Mouse (Mus musculus): ENCODE measurements around the gene Rimbp3.
"Not testable (repeated sequence)": the region's sequence is repeated elsewhere in the genome, so short reads cannot be mapped to it uniquely, and the experiment has no call there.

Rimbp3 gene

DNA sequence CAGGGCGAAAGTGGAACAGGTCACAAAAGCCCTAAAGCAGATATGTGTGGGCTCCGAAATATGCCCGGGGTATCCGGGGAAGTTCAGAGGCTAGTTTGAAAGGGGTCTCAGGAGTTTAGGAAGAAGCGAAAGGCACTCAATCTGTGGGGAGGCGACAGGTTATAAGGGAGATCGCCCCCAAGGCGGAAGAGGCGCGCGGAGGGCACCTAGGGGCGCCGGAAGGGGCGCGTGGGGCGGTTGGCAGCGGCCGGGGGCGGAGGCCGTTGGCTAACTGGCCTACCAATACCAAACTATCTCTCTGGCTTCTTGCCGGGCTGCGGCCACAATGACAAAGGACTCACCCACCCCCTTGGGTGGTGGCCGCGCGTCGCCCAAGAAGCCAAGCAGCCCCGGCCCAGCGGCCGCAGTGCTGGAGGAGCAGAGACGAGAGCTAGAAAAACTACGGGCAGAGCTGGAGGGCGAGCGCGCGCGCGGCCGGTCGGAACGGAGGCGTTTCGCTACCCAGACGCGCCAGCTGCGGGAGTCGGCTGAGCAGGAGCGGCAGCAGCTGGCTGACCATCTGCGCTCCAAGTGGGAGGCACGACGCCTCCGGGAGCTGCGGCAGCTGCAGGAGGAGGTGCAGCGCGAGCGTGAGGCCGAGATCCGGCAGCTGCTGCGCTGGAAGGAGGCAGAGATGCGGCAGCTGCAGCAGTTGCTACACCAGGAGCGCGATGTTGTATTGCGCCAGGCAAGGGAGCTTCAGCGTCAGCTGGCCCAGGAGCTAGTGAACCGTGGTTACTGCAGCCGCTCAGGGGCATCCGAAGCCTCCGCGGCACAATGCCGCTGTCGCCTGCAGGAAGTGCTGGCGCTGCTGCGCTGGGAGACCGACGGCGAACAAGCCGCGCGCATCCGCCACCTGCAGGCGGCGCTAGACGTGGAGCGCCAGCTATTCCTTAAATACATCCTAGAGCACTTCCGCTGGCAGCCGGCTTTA, at the start of gene Rimbp3:
TSS of gene Rimbp3 (plus strand) at position 215 of the 973 bp plus-strand sequence.
- DNase-seq (ENCODE audit: low spot score): peak; percentile 78

DNA sequence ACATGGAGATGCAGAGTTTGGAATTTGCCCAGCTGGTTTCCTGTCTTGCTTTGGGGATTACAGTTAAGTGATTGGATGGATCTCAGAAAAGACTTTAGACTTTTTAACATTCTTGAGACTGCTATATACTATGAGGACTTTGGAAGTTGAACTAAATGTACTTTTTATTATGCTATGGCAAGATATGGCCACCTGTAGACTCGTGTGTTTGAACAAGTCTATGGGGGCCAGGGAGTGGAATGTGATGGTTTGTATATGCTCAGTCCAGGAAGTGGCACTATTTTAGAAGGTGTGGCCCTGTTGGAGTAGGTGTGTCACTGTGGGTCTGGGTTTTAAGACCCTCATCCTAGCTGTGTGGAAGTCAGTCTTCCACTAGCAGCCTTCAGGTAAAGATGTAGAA, 42.9 kb upstream of the Rimbp3 start:
- DNase-seq (ENCODE audit: low spot score): not testable (repeated sequence)

DNA sequence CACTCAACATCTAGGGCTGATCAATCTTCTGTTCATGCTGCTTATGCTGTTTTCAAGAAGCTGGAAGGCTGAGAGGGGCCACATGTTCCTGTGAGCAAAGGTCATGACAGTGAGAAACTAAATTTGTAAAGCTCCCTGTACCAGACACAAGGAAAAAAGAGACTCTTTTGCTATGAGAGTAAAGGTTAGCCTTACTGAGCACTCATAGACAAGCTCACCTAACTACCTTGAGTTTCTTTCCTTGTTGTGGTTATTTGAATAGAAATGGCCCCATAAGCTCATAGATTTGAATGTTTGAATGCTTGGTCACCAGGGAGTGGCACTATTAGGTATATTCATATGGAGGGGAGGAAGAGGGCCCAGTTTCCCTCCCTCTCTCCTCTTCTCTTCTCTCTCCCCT, 41.2 kb upstream of the Rimbp3 start:
- no peak for DNase-seq (ENCODE audit: low spot score)

DNA sequence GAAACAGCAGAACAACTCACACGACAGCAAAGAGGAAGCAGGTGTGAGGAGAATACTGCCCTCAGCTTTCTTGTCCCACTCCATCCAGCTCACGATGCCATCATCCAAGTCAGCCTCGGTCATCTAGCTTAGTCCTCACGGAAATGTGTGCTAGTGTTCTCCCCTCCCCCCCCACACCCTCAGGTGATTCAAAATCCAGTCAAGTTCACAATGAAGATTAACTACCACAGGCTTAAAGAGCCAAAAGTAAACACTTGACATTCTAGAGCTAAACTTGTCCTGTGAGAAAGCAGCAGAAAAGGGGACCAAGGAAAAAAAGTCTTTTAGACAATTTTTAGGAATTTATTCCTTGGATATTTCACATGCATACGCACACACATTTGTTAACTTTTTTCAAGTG, 40.4 kb upstream of the Rimbp3 start:
- DNase-seq (ENCODE audit: low spot score): peak; percentile 28

DNA sequence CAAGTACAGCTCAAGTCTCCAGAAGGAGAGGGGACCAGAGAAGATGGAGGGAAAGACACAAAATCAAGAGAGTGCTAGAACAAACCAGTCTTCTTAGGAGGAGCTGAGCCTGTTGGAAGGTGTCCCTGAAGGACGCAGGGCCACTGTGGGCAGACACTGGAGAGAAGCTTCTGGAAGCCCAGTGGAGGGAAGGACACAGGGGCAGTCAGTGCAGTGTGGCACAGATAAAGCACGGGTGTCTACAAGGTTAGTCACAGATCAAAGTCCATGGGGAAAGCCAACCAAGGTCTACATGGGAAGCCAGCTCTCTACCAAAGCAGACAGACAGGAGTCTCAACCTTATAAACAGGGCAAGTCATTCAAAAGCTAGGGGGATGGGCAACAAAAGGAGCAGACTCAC, 32.6 kb upstream of the Rimbp3 start:
- no peak for DNase-seq (ENCODE audit: low spot score)

DNA sequence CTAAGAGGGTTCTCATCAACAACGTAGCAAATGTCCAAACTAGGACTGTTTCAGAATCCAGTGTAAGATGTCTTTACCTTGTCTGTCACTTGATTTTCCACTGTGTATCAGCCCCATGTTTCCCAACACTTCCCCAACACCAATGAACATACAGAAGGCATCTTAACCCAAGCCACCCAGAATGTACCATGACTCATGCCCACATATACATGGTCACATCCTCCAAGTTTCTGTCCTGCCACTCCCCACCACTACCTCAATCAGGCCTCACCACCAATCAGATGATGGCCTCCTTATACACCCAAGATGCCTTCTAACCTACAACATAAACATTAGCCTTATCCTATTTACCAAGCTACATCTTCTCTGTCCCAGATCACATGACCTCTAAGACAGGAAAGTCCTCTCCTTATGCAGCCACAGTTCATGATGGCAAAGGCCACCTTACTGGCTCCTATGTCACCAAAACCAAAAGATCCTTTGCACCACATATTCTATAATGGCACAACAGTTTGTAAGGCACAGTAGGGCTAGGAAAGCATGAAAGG, 30.7 kb upstream of the Rimbp3 start:
- no peak for DNase-seq (ENCODE audit: low spot score)

DNA sequence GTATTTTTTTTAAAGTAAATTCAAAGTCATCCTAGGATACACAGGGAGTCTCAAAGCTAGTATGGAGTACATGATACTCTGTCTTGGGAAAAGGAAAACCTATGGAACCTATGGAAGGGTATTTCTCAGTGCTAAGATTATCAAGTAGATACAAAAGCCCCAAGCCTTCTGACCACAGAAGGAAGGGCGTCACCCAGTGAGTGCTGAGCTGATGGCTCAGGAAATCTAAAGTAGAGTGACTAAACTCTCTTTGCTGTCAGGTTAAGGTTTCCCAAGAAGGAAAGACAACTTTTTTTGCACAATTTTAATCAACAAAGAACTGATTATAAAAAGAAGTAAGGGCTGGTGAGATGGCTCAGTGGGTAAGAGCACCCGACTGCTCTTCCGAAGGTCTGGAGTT, 28.7 kb upstream of the Rimbp3 start:
- no peak for DNase-seq (ENCODE audit: low spot score)

DNA sequence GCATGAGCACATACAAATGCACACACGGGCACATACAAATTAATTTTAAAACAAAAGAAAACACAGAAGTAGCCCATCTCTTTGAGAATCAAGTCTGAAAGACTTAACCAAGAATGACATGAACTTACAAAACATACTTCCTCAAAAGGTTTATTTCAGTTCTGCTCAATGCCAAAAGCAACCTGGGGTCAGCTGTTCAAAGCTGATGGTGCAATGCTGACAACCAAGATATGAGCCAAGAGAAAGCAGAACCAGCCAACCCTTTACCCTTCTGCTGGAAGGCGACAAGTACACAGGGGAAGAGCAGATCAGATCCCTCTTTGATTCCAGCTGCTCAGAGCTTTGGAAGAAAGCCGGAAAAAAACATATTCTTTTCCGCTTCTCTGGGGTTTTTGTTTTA, 27.0 kb upstream of the Rimbp3 start:
- DNase-seq (ENCODE audit: low spot score): peak; percentile 66

DNA sequence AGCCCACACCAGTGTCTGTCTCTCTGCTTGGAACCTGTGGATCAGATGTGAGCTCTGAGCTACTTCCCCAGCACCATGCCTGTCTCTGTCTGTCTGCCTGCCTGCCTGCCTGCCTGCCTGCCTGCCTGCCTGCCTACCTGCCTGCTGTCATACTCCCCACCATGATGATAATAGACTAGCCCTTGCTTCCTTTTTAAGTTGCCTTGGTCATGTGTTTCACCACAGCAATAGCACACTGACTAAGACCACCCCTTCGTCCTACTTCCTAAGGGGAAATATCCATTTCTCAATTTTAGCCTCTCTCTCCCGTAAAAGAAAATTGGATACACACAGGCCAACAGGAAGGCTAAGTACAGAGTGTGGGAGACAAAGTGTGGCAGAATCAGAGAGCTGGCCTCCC, 26.3 kb upstream of the Rimbp3 start:
- no peak for DNase-seq (ENCODE audit: low spot score)

DNA sequence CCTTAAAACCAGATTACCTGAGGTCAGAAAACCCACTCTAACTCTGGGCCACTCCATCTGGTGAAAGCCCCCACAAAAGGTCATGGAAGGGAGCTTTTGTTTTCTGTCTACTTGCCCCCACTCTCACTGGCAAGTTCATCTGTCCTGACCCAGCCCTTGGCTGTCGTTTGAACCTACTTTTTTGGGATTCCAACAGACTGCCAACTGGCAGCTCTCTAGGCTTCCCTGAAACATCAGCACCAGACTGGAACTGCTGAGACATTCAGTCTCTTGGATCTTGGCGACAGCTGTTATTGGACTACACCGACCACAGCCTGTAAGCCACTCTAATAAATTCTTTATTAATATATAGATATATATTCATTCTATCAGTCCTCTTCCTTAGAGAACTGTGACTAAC, 25.4 kb upstream of the Rimbp3 start:
- no peak for DNase-seq (ENCODE audit: low spot score)

DNA sequence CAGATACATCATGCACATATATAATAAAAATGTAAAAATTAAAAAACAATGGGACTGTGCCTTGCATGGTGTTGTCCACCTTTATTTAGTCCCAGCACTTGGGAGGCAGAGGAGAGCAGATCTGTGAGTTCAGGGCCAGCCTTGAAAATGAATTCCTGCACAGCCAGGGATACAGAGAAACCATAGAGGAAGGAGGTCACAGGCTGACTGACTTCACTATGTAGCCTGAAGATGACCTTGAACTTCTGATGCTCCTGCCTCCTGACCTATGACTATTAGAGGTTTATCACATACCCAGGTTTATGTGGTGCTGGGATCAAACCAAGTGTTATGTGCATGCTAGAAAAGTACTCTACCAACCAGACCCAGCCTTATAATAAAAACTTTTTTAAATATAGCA, 22.9 kb upstream of the Rimbp3 start:
- no peak for DNase-seq (ENCODE audit: low spot score)

DNA sequence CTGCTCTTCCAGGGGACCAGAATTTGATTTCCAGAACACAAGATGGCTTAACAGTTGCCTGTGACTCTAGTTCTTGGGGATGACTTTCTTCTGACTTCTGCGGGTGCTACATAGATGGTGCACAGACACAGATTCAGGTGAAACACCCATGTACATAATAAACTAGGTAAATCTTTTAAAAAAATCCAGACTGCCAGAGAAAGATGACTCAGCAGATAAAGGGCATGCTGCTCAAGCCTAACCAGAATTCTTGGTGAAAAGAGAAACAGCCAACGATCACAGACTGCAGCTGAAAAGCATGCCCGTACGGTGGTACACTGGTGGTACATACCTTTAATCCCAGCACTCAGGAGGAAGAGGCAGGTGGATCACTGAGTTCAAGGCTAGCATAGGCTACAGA, 14.6 kb upstream of the Rimbp3 start:
- no peak for DNase-seq (ENCODE audit: low spot score)

DNA sequence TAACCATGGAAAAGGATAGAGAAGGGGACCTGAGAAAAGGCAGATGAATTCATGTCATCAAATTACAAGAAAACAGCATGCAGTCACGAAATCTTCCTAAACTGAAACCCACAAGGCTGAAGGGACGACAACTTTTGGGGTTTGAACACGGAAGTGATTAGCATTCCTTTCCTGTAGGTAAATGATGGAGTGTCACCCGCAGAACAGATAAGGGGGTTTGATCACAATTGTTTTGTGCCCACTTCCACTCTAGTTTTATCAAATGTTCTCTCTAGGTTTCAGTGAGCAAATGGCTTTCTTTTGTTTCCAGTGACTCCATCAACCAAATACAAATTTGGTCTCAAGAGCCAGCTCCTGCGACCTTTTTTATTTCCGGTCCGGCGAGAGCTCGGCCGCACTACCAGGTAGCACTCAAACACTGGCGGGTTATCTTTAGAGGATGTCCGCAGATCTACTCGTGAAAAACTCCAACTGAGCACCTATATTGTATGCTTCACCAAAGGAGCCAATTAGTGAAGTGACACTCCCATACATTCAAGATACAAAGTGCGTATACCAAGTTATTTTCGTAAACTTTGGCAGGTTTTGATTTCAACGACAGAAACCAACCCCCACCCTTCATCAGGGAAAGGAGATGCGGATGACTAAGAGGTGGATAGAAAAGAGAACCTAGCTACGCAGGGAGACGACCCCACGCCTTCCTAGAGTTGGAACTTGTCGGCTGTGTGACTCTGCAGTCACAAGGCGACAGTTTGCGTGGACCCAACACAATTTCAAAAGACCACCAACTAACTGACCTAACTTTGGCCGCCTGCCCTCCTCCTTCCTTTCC, 8.1 kb upstream of the Rimbp3 start:
- no peak for DNase-seq (ENCODE audit: low spot score)

DNA sequence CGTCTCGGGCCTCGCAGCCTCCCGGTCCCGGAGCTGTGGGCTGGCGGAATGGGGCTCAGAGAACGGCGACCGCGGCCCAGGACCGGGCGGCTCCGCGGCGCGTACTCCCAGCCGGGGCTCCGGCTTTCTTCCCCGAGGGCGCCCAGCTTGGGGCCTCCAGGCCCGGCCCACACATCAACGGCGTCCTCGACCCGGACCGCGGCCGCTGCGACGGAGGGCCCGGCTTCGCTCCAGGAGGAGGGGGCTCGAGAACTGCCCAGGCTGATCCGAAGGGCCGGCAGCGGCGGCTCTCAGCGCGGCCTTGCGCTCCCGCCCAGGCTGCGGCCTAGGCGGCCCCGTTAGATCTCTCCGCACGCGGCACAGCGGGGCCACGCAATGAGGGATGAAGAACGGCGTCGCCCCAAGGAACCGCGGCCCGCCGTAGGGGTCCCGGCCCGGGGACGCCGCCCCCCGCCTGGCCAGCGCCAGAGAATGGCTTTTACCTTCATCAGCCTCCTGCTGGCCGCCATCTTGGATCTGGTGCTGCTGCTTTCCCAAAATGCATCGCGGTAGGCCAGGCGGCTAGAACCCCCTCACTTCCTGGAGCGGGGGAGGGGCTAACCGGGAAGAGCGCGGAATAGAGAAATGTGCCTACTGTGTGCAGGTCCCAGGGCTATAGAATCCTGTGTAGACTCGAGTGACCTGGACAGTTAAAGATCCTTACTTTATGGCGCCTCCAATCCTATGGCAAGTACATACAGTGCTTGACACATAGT, 7.3 kb upstream of the Rimbp3 start:
- peak; percentile 87 for DNase-seq (ENCODE audit: low spot score)

DNA sequence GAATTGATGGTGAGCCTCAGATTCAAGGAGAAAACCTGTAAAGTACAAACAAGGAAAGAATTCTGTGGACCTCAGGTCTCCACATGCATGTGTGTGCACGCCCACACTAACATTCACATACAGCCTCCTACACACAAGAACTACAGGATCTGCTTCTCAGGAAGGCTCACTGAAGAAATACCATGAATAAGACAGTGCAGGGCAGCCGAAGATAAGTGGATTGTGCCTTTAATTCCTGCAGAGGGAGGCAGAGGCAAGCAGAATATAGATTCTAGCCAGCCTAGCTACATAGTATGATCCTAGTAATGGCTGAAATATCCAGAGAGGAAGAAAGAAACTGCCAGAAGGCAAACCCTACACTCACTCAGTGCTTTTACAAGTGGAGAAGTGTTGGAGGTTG, 6.4 kb upstream of the Rimbp3 start:
- no peak for DNase-seq (ENCODE audit: low spot score)

DNA sequence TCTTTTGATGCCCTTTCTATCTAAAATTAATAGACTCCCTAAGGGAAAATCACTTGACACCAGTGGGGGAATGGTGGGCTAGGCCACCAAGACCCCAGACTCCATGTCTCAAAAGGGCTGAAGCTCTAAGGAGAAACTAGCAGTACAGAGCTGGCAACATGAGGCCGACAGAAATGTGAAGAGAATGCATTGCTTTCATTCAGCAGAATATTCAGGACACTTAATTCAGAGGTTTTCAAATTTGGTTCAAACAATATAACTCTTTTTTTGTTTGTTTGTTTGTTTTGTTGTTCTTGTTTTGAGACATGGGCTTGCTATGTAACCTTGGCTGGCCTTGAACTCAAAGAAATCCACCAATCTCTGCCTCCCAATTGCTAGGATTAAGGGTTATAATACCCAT, 5.9 kb upstream of the Rimbp3 start, which contains the start of gene Ube2l3:
TSS of gene Ube2l3 (minus strand) at position 101 of the 400 bp plus-strand sequence.
- no peak for DNase-seq (ENCODE audit: low spot score)

DNA sequence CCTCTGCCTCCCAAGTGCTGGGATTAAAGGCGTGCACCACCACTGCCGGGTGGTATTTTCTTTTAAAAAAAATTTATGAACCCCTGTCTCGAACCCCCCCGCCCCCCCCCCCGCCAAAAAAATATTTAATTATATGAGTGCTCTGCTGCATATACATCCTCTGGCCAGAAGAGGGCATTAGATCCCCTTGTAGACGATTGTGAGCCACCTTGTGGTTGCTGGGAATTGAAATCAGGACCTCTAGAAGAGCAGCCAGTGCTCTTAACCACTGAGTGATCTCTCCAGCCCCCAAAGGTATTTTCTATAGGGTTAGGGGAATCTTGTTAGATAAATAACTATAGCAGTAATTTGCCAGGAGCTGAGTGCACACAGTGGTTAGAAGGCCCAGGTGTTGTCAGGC, 3.4 kb upstream of the Rimbp3 start:
- DNase-seq (ENCODE audit: low spot score): peak; percentile 51

DNA sequence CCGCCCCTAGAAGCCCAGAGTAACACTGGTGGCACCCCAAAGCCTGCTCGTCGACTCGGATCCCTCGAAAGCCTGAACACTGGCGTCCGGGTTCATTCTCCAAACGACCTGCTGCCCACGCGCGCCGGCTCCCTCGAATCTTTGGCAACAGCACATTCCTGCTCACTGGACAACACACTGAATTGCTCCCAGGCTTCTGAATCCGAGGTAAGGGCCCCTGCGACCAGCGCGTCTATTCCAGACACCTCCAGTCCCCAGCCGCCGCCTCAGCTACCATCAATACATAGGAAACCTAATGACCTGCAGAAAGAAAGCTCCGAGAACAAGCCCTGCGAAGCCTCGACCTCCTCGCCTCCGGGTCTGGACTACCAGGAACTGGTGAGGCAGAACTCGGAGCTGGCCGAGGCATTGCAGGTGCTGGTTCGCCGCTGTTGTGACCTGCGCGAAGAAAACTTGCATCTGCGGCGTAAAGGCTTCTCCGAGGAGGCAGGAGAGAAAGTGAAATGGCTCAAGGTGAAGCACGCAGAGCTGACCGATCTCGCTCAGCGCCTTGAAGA, 1.1 kb downstream of the Rimbp3 start:
- no peak for DNase-seq (ENCODE audit: low spot score)

DNA sequence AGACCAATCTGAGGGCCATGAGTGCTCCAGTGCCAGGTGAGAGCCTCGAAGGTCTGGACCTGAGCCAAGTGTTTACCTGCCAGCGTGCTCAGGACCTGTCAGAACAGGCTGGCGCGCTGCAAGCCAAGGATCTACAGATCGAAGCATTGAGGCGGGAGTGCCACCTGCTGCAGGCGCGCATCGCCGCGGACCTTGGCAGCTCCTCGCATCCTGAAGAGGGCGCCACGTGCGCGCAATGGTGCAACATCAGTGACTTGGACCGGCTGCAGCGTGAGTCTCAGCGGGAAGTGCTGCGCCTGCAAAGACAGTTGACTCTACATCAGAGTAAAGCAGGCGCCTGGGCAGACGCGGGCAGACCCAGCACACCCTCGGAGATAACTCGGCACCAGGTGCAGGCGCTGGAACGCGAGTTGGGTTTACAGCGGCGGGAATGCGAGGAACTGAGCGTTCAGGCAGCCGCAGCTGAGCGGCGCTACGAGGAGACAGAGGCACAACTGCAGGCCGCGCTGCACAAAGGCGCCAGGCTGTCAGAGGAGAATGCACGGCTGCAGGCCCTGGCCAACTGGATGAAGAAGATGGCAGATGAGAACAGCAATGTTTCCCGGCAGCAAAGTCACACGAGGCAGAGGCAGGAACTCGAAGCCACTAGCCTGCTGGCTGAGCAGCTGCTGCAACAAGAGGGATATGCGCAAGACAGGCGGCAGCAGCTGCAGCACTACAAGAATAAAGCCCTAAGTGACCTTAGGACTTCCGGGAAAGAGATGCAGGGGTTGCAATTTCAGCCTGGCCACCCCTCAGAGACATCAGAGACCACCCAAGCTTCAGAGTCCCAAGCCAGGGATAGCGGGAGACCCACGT, 1.8 kb downstream of the Rimbp3 start:
- DNase-seq (ENCODE audit: low spot score): peak; percentile 90

DNA sequence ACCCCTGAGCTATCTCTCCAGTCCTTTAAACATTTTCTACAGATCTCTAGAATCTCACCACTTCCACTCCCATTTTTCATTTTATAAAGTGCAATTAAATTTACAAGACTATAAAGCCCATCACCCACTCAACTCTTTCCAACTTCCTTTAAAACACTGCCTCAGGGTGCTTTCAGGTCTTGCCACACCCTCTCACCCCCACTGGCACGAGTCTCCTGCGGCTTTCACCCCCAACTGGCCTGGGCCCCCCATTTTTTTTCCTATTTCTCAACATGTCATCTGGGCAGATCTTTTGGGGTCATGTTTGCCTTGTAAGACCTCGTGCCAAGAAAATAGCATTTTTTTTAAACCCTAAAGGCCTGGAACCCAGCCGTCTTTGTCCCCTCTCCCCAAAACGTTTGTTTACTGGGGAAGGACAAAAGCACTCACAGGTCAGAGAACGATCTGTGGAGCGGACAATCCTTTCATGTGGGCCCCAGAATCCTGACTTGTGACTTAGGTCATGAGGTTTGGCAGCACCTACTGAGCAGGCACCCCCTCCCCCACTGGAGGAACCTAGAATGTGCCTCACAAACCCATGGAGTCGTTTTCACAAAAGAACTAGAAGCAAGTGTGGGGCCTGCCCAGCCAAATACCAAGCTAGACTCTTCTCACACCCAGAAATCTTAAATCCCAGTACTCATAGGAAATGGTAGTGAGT, 8.7 kb downstream of the Rimbp3 start:
- no peak for DNase-seq (ENCODE audit: low spot score)

All from lung, postnatal 25 days (tissue).